Mouse (Mus musculus): ENCODE data around the gene Inhbe. TPM values are rescaled to one million over a fixed set of nuclear protein-coding genes. Genes with fewer than 3 reads are reported as not detected.
"Not testable (repeated sequence)": the region's sequence is repeated elsewhere in the genome, so short reads cannot be mapped to it uniquely, and the experiment has no call there.

The Inhbe gene
- total RNA-seq, 2 experiments from 2014 or later: not detected

GRCm38 (mm10) chr10:127323131-127323855, 30.9 kb downstream of the Inhbe start:
- no peak for DNase-seq (ENCODE audit: low spot score in 2 of 2)

GRCm38 (mm10) chr10:127322669-127323068, 31.5 kb downstream of the Inhbe start:
- DNase-seq (ENCODE audit: low spot score in 2 of 2): no peak

- DNase-seq (ENCODE audit: low spot score in 2 of 2): no peak
Measured at GRCm38 (mm10) chr10:127322178-127322577, 32.0 kb downstream of the Inhbe start.

GRCm38 (mm10) chr10:127321621-127322020, 32.6 kb downstream of the Inhbe start, which contains the start of gene Arhgap9:
Arhgap9 (plus strand) TSS chr10:127321964.
- DNase-seq (ENCODE audit: low spot score in 2 of 2): no peak

GRCm38 (mm10) chr10:127319969-127320368, 34.2 kb downstream of the Inhbe start:
- DNase-seq (ENCODE audit: low spot score in 2 of 2): no peak

GRCm38 (mm10) chr10:127318009-127318408, 36.2 kb downstream of the Inhbe start:
- no peak for DNase-seq (ENCODE audit: low spot score in 2 of 2)

- DNase-seq (ENCODE audit: low spot score in 2 of 2): no peak
Measured at GRCm38 (mm10) chr10:127317277-127317676, 36.9 kb downstream of the Inhbe start.

- DNase-seq (ENCODE audit: low spot score in 2 of 2): not testable (repeated sequence)
Measured at GRCm38 (mm10) chr10:127314950-127315349, 39.3 kb downstream of the Inhbe start.

GRCm38 (mm10) chr10:127313516-127313915, 40.7 kb downstream of the Inhbe start:
- not testable (repeated sequence) for DNase-seq (ENCODE audit: low spot score in 2 of 2)

- DNase-seq (ENCODE audit: low spot score in 2 of 2): no peak
Measured at GRCm38 (mm10) chr10:127312858-127313257, 41.4 kb downstream of the Inhbe start.

- peak; percentile 54 to 90 for DNase-seq (ENCODE audit: low spot score in 2 of 2)
Measured at GRCm38 (mm10) chr10:127312356-127312676, 41.9 kb downstream of the Inhbe start.

GRCm38 (mm10) chr10:127311476-127312355, 42.5 kb downstream of the Inhbe start, which contains the start of gene Mars:
Mars (minus strand) TSS chr10:127311786.
- peak; percentile 94 to 98 for DNase-seq (ENCODE audit: low spot score in 2 of 2)

GRCm38 (mm10) chr10:127310523-127311475, 43.4 kb downstream of the Inhbe start:
- DNase-seq (ENCODE audit: low spot score in 2 of 2): no peak

- DNase-seq (ENCODE audit: low spot score in 2 of 2): not testable (repeated sequence)
Measured at GRCm38 (mm10) chr10:127309167-127309566, 45.0 kb downstream of the Inhbe start.

- DNase-seq (ENCODE audit: low spot score in 2 of 2): no peak
Measured at GRCm38 (mm10) chr10:127303136-127303535, 51.1 kb downstream of the Inhbe start.

GRCm38 (mm10) chr10:127300361-127300760, 53.9 kb downstream of the Inhbe start:
- DNase-seq (ENCODE audit: low spot score in 2 of 2): no peak

Other genes starting within 250 kb of the Inhbe start
- gene Os9, start 233.3 kb downstream of the Inhbe start, total RNA-seq (2021): 100 to 1,000 TPM; 105 to 107 TPM
- 100 to 1,000 TPM; 122 to 124 TPM for gene B4galnt1, start 189.2 kb downstream of the Inhbe start, total RNA-seq (2021)
- 10 to 100 TPM; 10.2 to 13.5 TPM for gene Slc26a10, start 173.8 kb downstream of the Inhbe start, total RNA-seq (2021)
- 100 to 1,000 TPM; 338 to 373 TPM for gene Arhgef25, start 164.3 kb downstream of the Inhbe start, total RNA-seq (2021)
- 100 to 1,000 TPM; 210 to 217 TPM for gene Dtx3, start 158.7 kb downstream of the Inhbe start, total RNA-seq (2021)
- gene Pip4k2c, start 142.8 kb downstream of the Inhbe start, total RNA-seq (2021): 100 to 1,000 TPM; 103 to 114 TPM
- 100 to 1,000 TPM; 839 to 860 TPM for gene Kif5a, start 91.1 kb downstream of the Inhbe start, total RNA-seq (2021)
- gene Dctn2, start 88.0 kb downstream of the Inhbe start, total RNA-seq (2021): 100 to 1,000 TPM; 253 to 259 TPM
- gene Mbd6, start 65.4 kb downstream of the Inhbe start, total RNA-seq (2021): 10 to 100 TPM; 48.1 to 53.2 TPM
- gene Mars, start 42.6 kb downstream of the Inhbe start, total RNA-seq (2021): 10 to 100 TPM; 55.2 to 57.5 TPM
- under 1 TPM; 0.84 to 0.92 TPM for gene Arhgap9, start 32.4 kb downstream of the Inhbe start, total RNA-seq (2021)
- gene Gli1, start 12.4 kb downstream of the Inhbe start, total RNA-seq (2021): 1 to 10 TPM; 1.5 to 2.0 TPM
- gene Inhbc, start 16.0 kb upstream of the Inhbe start, total RNA-seq (2021): not detected
- 100 to 1,000 TPM; 164 to 167 TPM for gene R3hdm2, start 25.9 kb upstream of the Inhbe start, total RNA-seq (2021)
- gene Stac3, start 147.3 kb upstream of the Inhbe start, total RNA-seq (2021): 1 to 10 TPM; 2.4 to 3.5 TPM
- 1 to 10 TPM; 3.6 to 3.8 TPM for gene Ndufa4l2, start 160.6 kb upstream of the Inhbe start, total RNA-seq (2021)
- 10 to 100 TPM; 24.2 to 25.3 TPM for gene Shmt2, start 168.0 kb upstream of the Inhbe start, total RNA-seq (2021)
- gene Nxph4, start 180.1 kb upstream of the Inhbe start, total RNA-seq (2021): 1 to 10 TPM; 1.2 to 1.3 TPM